18 mouse cellular contexts compared by ENCODE assay signal in genomic region chr6:28848891-28849290, GRCm38 (mm10). TPM values are rescaled to one million over a fixed set of nuclear protein-coding genes. Genes with fewer than 3 reads are reported as not detected.
DNase-seq lines count a peak whose midpoint lies in the region; ATAC-seq and TF ChIP-seq lines count a peak whose summit lies in the region.
"Had no signal": no experiment of that assay in that cellular context is flagged by ENCODE, and none has a peak within 500 bp of the region (broad histone marks: within the 10 kb centered on the region; RNA-seq: fewer than 3 reads in every experiment).

No protein-coding gene starts in this region.

- TF ChIP-seq EP300 in lung, postnatal 0 days (IDR thresholded peaks at IDR 0.05) = no peak

- peak overlapping the region; percentile 64 for H3K27ac ChIP-seq in hindbrain, embryonic 12.5 days
- peak overlapping the region; percentile 63 for H3K27ac ChIP-seq in neural tube, embryonic 14.5 days (ENCODE audit: low read depth, low read length)
- H3K27ac ChIP-seq in lung, postnatal 0 days (ENCODE audit: low read length) = no peak overlapping the region
- H3K27ac ChIP-seq: forebrain, embryonic 12.5 days; gastrocnemius, adult 2 months; macrophage; stomach, postnatal 0 days had no signal

- H3K4me1 ChIP-seq in megakaryocyte, embryonic 14.5 days = peaks cover 53% of the 10 kb centered on the region
- peaks cover 44% of the 10 kb centered on the region for H3K4me1 ChIP-seq in hindbrain, embryonic 12.5 days
- H3K4me1 ChIP-seq in neural tube, embryonic 14.5 days (ENCODE audit: control insufficient read depth, insufficient read depth, low read length) = peaks cover 30% of the 10 kb centered on the region
- H3K4me1 ChIP-seq in lung, postnatal 0 days (ENCODE audit: insufficient read depth, low read depth, low read length) = no peaks in the 10 kb centered on the region; the same call in 1 of the 2 replicates

- DNase-seq in heart, adult 11 months = peak; percentile 84
- no peak for DNase-seq in heart, postnatal 4 days
- no peak for DNase-seq in lung, postnatal 0 days (ENCODE audit: low spot score)
- DNase-seq: B cell, adult 2 months; cerebellum, adult 11 months; gastrocnemius, adult 2 months; heart, postnatal 14 days; lung, adult 2 months; thymus, postnatal 25 days had no signal

- no peaks in the 10 kb centered on the region for H3K27me3 ChIP-seq in megakaryocyte, embryonic 14.5 days (replicated peaks)
- no peaks in the 10 kb centered on the region for H3K27me3 ChIP-seq in hindbrain, embryonic 12.5 days
- no peaks in the 10 kb centered on the region for H3K27me3 ChIP-seq in neural tube, embryonic 14.5 days (ENCODE audit: control insufficient read depth, insufficient read depth, low read length)
- H3K27me3 ChIP-seq in lung, postnatal 0 days (replicated peaks; ENCODE audit: insufficient read depth, low read length) = no peaks in the 10 kb centered on the region

- peaks cover 34% of the 10 kb centered on the region for H3K36me3 ChIP-seq in megakaryocyte, embryonic 14.5 days (replicated peaks; ENCODE audit: low read length)
- no peaks in the 10 kb centered on the region for H3K36me3 ChIP-seq in hindbrain, embryonic 12.5 days
- H3K36me3 ChIP-seq in neural tube, embryonic 14.5 days (ENCODE audit: control insufficient read depth, insufficient read depth, low read length) = no peaks in the 10 kb centered on the region
- H3K36me3 ChIP-seq in lung, postnatal 0 days (ENCODE audit: insufficient read depth, low read length) = no peaks in the 10 kb centered on the region
- H3K36me3 ChIP-seq: forebrain, embryonic 12.5 days had no signal

- ATAC-seq in megakaryocyte, adult 5-6 weeks (ENCODE audit: poor library complexity, severe bottlenecking) = no peak
- peak; percentile 35; the same call in 1 of the 2 replicates for ATAC-seq in hindbrain, embryonic 12.5 days (ENCODE audit: low FRiP score)
- no peak; the same call in 1 of the 2 replicates for ATAC-seq in neural tube, embryonic 14.5 days (ENCODE audit: low read depth)
- ATAC-seq in lung, postnatal 0 days = no peak
- ATAC-seq: intestine, postnatal 0 days had no signal

- H3K9ac ChIP-seq in hindbrain, embryonic 12.5 days = no peak overlapping the region
- H3K9ac ChIP-seq in neural tube, embryonic 14.5 days (replicated peaks; ENCODE audit: low read depth, low read length) = no peak overlapping the region
- H3K9ac ChIP-seq in lung, postnatal 0 days (replicated peaks; ENCODE audit: low read depth) = no peak overlapping the region
- H3K9ac ChIP-seq: forebrain, embryonic 12.5 days had no signal

- TF ChIP-seq CTCF in lung, postnatal 0 days (IDR thresholded peaks at IDR 0.05) = no peak

- no peaks in the 10 kb centered on the region for H3K9me3 ChIP-seq in megakaryocyte, embryonic 14.5 days
- H3K9me3 ChIP-seq in hindbrain, embryonic 12.5 days (replicated peaks) = no peaks in the 10 kb centered on the region
- no peaks in the 10 kb centered on the region for H3K9me3 ChIP-seq in neural tube, embryonic 14.5 days (ENCODE audit: control insufficient read depth, low read length)
- no peaks in the 10 kb centered on the region for H3K9me3 ChIP-seq in lung, postnatal 0 days (ENCODE audit: low read length)
- H3K9me3 ChIP-seq: forebrain, embryonic 12.5 days had no signal

- WGBS in hindbrain, embryonic 12.5 days = 50% methylated on average over 9 of the region's 9 CpGs
- WGBS in neural tube, embryonic 14.5 days = 44% methylated on average over 9 of the region's 9 CpGs
- WGBS in lung, postnatal 0 days = 74% methylated on average over 9 of the region's 9 CpGs

- peak overlapping the region; percentile 14 for H3K4me3 ChIP-seq in megakaryocyte, embryonic 14.5 days (replicated peaks)
- no peak overlapping the region for H3K4me3 ChIP-seq in hindbrain, embryonic 12.5 days
- no peak overlapping the region for H3K4me3 ChIP-seq in neural tube, embryonic 14.5 days (ENCODE audit: low read depth, low read length)
- no peak overlapping the region for H3K4me3 ChIP-seq in lung, postnatal 0 days (ENCODE audit: low read depth, low read length)
- H3K4me3 ChIP-seq: forebrain, embryonic 12.5 days; gastrocnemius, adult 2 months had no signal

- no peak overlapping the region for H3K4me2 ChIP-seq in hindbrain, embryonic 12.5 days (replicated peaks)
- no peak overlapping the region for H3K4me2 ChIP-seq in neural tube, embryonic 14.5 days (ENCODE audit: low read depth, low read length)
- H3K4me2 ChIP-seq in lung, postnatal 0 days (replicated peaks; ENCODE audit: low read depth, low read length) = no peak overlapping the region
- H3K4me2 ChIP-seq: forebrain, embryonic 12.5 days had no signal

RNA-seq across cellular contexts. Expression of gene Lrrc4, which starts 17.3 kb away (rescaled TPM):
- total RNA-seq in heart, postnatal 4 days (2021) = 1 to 10 TPM; 1.2 to 1.6 TPM
- 0.06 TPM in 1 of 2 replicates, not detected in the other for polyA plus RNA-seq in megakaryocyte, embryonic 14.5 days (2012; ENCODE audit: insufficient read depth, low replicate concordance)
- total RNA-seq in megakaryocyte, adult 5-6 weeks (2015) = not detected in 2 replicates
- total RNA-seq in megakaryocyte, adult 5-6 weeks (2017) = 0.07 TPM in 1 of 2 replicates, not detected in the other
- polyA plus RNA-seq in hindbrain, embryonic 12.5 days (2016; fragmentation: Nextera tagmentation; extraction: Ambion mirVana) = 3.6 and 4.6 TPM in 2 replicates
- 9.7 and 11.5 TPM in 2 replicates for polyA plus RNA-seq in neural tube, embryonic 14.5 days (2014; fragmentation: Nextera tagmentation; extraction: Ambion mirVana)
- polyA plus RNA-seq in lung, postnatal 0 days (2015; fragmentation: Nextera tagmentation; extraction: Ambion mirVana) = 0.35 TPM in 2 replicates
- total RNA-seq: liver, adult 2 months had no signal
